Mouse (Mus musculus) C2C12 (cell line): ENCODE results near the gene Etv6.

Experiments used
- CTCF ChIP-seq: IDR thresholded peaks from one replicate; pipeline ENCODE4 v1.5.1; 2011; ENCODE audit not compliant: control insufficient read depth, insufficient read depth, insufficient read length
- MYOD1 ChIP-seq: IDR thresholded peaks from one replicate; pipeline ENCODE4 v1.6.1; 2011; ENCODE audit warnings: low read depth; ENCODE audit not compliant: control insufficient read depth, insufficient read length

- TF ChIP-seq CTCF: no peak
- no peak for TF ChIP-seq MYOD1
These were observed 226.4 kb downstream of the Etv6 start for GRCm38 (mm10) chr6:134261904-134262303.
